In the genomic region with DNA sequence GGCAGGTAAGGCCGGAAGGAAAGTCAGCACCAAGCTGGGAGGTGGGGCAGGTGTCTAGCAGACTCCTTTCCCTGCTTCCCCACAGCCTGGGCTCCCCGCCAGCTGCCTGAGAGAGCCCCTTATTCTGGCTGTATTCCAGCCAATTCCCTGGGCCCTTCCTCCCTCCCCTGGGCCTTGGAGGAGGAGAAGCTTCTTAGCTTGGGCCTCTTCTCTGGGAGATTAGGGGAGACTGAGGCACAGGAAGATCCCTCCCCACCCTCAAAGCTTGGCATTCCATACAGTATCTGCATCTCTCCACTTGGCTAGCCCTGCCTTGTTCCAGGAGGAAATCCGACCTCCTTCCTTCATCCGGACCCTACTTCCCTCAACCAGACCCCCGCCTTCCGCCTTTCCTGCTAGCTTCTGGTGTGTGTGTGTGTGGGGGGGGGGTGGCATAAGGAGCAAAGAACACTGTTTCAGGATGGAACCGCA, we compare ENCODE assay signal across 8 mouse cellular contexts. TPM values are rescaled to one million over a fixed set of nuclear protein-coding genes. Genes with fewer than 3 reads are reported as not detected.
DNase-seq lines count a peak whose midpoint lies in the region; ATAC-seq and TF ChIP-seq lines count a peak whose summit lies in the region.

No protein-coding gene starts in this region.

- H3K4me1 ChIP-seq in kidney, adult 2 months (ENCODE audit: control insufficient read depth, insufficient read depth, low read length), result no peaks in the 10 kb centered on the region
- H3K4me1 ChIP-seq in cerebellum, adult 2 months (ENCODE audit: control insufficient read depth, insufficient read depth, low read length), result peaks cover 33% of the 10 kb centered on the region
- peaks cover 6% of the 10 kb centered on the region for H3K4me1 ChIP-seq in heart, adult 2 months (ENCODE audit: control insufficient read depth, insufficient read depth, low read length)
- H3K4me1 ChIP-seq in neural tube, embryonic 13.5 days (replicated peaks), result peaks cover 44% of the 10 kb centered on the region

- peak overlapping the region; percentile 69; the same call in 1 of the 2 replicates for H3K9ac ChIP-seq in heart, adult 2 months (ENCODE audit: low read depth, low read length)
- peak overlapping the region; percentile 96 for H3K9ac ChIP-seq in neural tube, embryonic 13.5 days

- peak; percentile 2; the same call in 1 of the 2 replicates for ATAC-seq in neural tube, embryonic 13.5 days (ENCODE audit: low read depth)

- no peak for TF ChIP-seq EP300 in heart, adult 2 months (IDR thresholded peaks at IDR 0.05; ENCODE audit: insufficient read depth, low read depth, low read length)

- no peak for TF ChIP-seq CTCF in kidney, adult 2 months (conservative IDR thresholded peaks at IDR 0.05; ENCODE audit: insufficient read depth, insufficient read length, low read depth, low read length)
- no peak for TF ChIP-seq CTCF in cerebellum, adult 2 months (IDR thresholded peaks at IDR 0.05; ENCODE audit: borderline replicate concordance, insufficient read depth, low read depth, low read length)
- no peak for TF ChIP-seq CTCF in heart, adult 2 months (IDR thresholded peaks at IDR 0.05)

- peak overlapping the region; percentile 74; the same call in 1 of the 2 replicates for H3K4me3 ChIP-seq in kidney, adult 2 months (ENCODE audit: insufficient read depth, low read depth, low read length)
- peak overlapping the region; percentile 80 for H3K4me3 ChIP-seq in cerebellum, adult 2 months (replicated peaks; ENCODE audit: insufficient read depth, low read depth, low read length)
- H3K4me3 ChIP-seq in heart, adult 2 months, result peak overlapping the region; percentile 5; the same call in 1 of the 2 replicates
- H3K4me3 ChIP-seq in neural tube, embryonic 13.5 days, result peak overlapping the region; percentile 74

- TF ChIP-seq POLR2A in kidney, adult 2 months (IDR thresholded peaks at IDR 0.05; ENCODE audit: low read depth, low read length), result no peak
- no peak for TF ChIP-seq POLR2A in cerebellum, adult 2 months (IDR thresholded peaks at IDR 0.05; ENCODE audit: borderline replicate concordance, insufficient read depth, low read length)
- TF ChIP-seq POLR2A in heart, adult 2 months (IDR thresholded peaks at IDR 0.05; ENCODE audit: insufficient read depth, low read depth, low read length), result no peak

- intact Hi-C loops in heart, adult 2 months (cut with DNase I), result no loop called here

- H3K27ac ChIP-seq in kidney, adult 2 months (ENCODE audit: insufficient read depth, low read depth, low read length), result peak overlapping the region; percentile 18; the same call in 1 of the 2 replicates
- peak overlapping the region; percentile 55 for H3K27ac ChIP-seq in cerebellum, adult 2 months (ENCODE audit: insufficient read depth, low read length)
- peak overlapping the region; percentile 66 for H3K27ac ChIP-seq in heart, adult 2 months
- H3K27ac ChIP-seq in neural tube, embryonic 13.5 days (replicated peaks), result peak overlapping the region; percentile 91

- H3K4me2 ChIP-seq in neural tube, embryonic 13.5 days, result peak overlapping the region; percentile 92

- no peaks in the 10 kb centered on the region for H3K9me3 ChIP-seq in neural tube, embryonic 13.5 days

- peaks cover 2% of the 10 kb centered on the region for H3K27me3 ChIP-seq in kidney, adult 2 months (replicated peaks; ENCODE audit: control insufficient read depth, insufficient read depth, low read length)
- H3K27me3 ChIP-seq in cerebellum, adult 2 months (ENCODE audit: control insufficient read depth, insufficient read depth, low read length), result no peaks in the 10 kb centered on the region
- no peaks in the 10 kb centered on the region for H3K27me3 ChIP-seq in heart, adult 2 months (ENCODE audit: control insufficient read depth, insufficient read depth, low read length)
- H3K27me3 ChIP-seq in neural tube, embryonic 13.5 days, result peaks cover 27% of the 10 kb centered on the region

- H3K36me3 ChIP-seq in kidney, adult 2 months (ENCODE audit: control insufficient read depth, insufficient read depth, low read length), result no peaks in the 10 kb centered on the region
- no peaks in the 10 kb centered on the region for H3K36me3 ChIP-seq in heart, adult 2 months (ENCODE audit: control insufficient read depth, insufficient read depth, low read length)
- H3K36me3 ChIP-seq in neural tube, embryonic 13.5 days, result peaks cover 29% of the 10 kb centered on the region

- 19% methylated on average over 7 of the region's 7 CpGs for WGBS in kidney, adult 2 months
- 7% methylated on average over 7 of the region's 7 CpGs for WGBS in cerebellum, adult 2 months
- 22% methylated on average over 7 of the region's 7 CpGs for WGBS in heart, adult 2 months
- 10% methylated on average over 7 of the region's 7 CpGs for WGBS in neural tube, embryonic 13.5 days

- no peaks in the 10 kb centered on the region for H3K79me2 ChIP-seq in heart, adult 2 months (replicated peaks; ENCODE audit: control insufficient read depth, insufficient read depth, low read length)

- peak; percentile 46 for DNase-seq in kidney, adult 2 months
- DNase-seq in kidney, adult 11 months, result no peak
- peak; percentile 48 to 57 for DNase-seq in cerebellum, adult 2 months
- DNase-seq in heart, adult 2 months, result peak; percentile 48 to 55
- DNase-seq in kidney, postnatal 14 days, result peak; percentile 77
- no peak for DNase-seq in T-cell, adult 2 months (ENCODE audit: low spot score)
- no peak for DNase-seq in layer of hippocampus, adult 11-12 months (ENCODE audit: low spot score)

RNA-seq across cellular contexts. Expression of a gene that starts 1.6 kb away (rescaled TPM):
- polyA plus RNA-seq in kidney, adult 2 months (2012; rRNA removed), result 18.9 and 20.4 TPM in 2 replicates
- 57.8 and 60.3 TPM in 2 replicates for polyA plus RNA-seq in cerebellum, adult 2 months (2012; rRNA removed)
- 1 to 10 TPM; 3.8 to 3.9 TPM for total RNA-seq in heart, adult 2 months (2021)
- 7.7 and 8.3 TPM in 2 replicates for polyA plus RNA-seq in heart, adult 2 months (2012; rRNA removed)
- polyA plus RNA-seq in neural tube, embryonic 13.5 days (2015; fragmentation: Nextera tagmentation; extraction: Ambion mirVana), result 20.3 and 21.6 TPM in 2 replicates

RNA-seq across cellular contexts. Expression of a gene that starts 15.8 kb away (rescaled TPM):
- 184 and 195 TPM in 2 replicates for polyA plus RNA-seq in kidney, adult 2 months (2012; rRNA removed)
- polyA plus RNA-seq in cerebellum, adult 2 months (2012; rRNA removed), result 58.4 TPM in 2 replicates
- 10 to 100 TPM; 83.4 to 86.9 TPM for total RNA-seq in heart, adult 2 months (2021)
- 118 and 119 TPM in 2 replicates for polyA plus RNA-seq in heart, adult 2 months (2012; rRNA removed)
- polyA plus RNA-seq in neural tube, embryonic 13.5 days (2015; fragmentation: Nextera tagmentation; extraction: Ambion mirVana), result 83.3 and 88.6 TPM in 2 replicates

RNA-seq across cellular contexts. Expression of a gene that starts 24.0 kb away (rescaled TPM):
- 14.9 and 16.0 TPM in 2 replicates for polyA plus RNA-seq in kidney, adult 2 months (2012; rRNA removed)
- 2.8 and 4.0 TPM in 2 replicates for polyA plus RNA-seq in cerebellum, adult 2 months (2012; rRNA removed)
- total RNA-seq in heart, adult 2 months (2021), result 10 to 100 TPM in 1 of 2 experiments, 1 to 10 TPM in 1; 3.1 to 14.5 TPM
- 3.5 and 6.9 TPM in 2 replicates for polyA plus RNA-seq in heart, adult 2 months (2012; rRNA removed)
- polyA plus RNA-seq in neural tube, embryonic 13.5 days (2015; fragmentation: Nextera tagmentation; extraction: Ambion mirVana), result 5.7 and 6.2 TPM in 2 replicates

RNA-seq across cellular contexts. Expression of a gene that starts 38.2 kb away (rescaled TPM):
- polyA plus RNA-seq in kidney, adult 2 months (2012; rRNA removed), result 1,128 and 1,486 TPM in 2 replicates
- 124 and 126 TPM in 2 replicates for polyA plus RNA-seq in cerebellum, adult 2 months (2012; rRNA removed)
- 100 to 1,000 TPM; 196 to 213 TPM for total RNA-seq in heart, adult 2 months (2021)
- 307 and 331 TPM in 2 replicates for polyA plus RNA-seq in heart, adult 2 months (2012; rRNA removed)
- polyA plus RNA-seq in neural tube, embryonic 13.5 days (2015; fragmentation: Nextera tagmentation; extraction: Ambion mirVana), result 154 TPM in 2 replicates

RNA-seq across cellular contexts. Expression of a gene that starts 52.7 kb away (rescaled TPM):
- 2.6 and 3.4 TPM in 2 replicates for polyA plus RNA-seq in kidney, adult 2 months (2012; rRNA removed)
- 446 and 460 TPM in 2 replicates for polyA plus RNA-seq in cerebellum, adult 2 months (2012; rRNA removed)
- total RNA-seq in heart, adult 2 months (2021), result under 1 TPM in 1 of 2 experiments, not detected in 1; 0.66 TPM
- 0.23 and 0.32 TPM in 2 replicates for polyA plus RNA-seq in heart, adult 2 months (2012; rRNA removed)
- polyA plus RNA-seq in neural tube, embryonic 13.5 days (2015; fragmentation: Nextera tagmentation; extraction: Ambion mirVana), result 156 and 161 TPM in 2 replicates

Comparison
In these comparisons a context has a peak if more than half of its experiments do, and no peak if none do; other contexts are left out.
1. DNase-seq: peak in kidney, adult 2 months (single experiment), cerebellum, adult 2 months (2 of 2), heart, adult 2 months (2 of 2) and kidney, postnatal 14 days (single experiment); none in kidney, adult 11 months (single experiment), T-cell, adult 2 months (single experiment) and layer of hippocampus, adult 11-12 months (single experiment).
2. H3K27ac ChIP-seq: peak in every context shown above with its lines; median percentile 91 in neural tube, embryonic 13.5 days; 66 in heart, adult 2 months; 55 in cerebellum, adult 2 months; 18 in kidney, adult 2 months.
3. H3K4me3 ChIP-seq: peak in every context shown above with its lines; median percentile 80 in cerebellum, adult 2 months; 74 in kidney, adult 2 months; 74 in neural tube, embryonic 13.5 days; 5 in heart, adult 2 months.